Mouse (Mus musculus) embryonic facial prominence, embryonic 15.5 days (tissue): Measurements from ENCODE around the gene Prg2. TPM values are rescaled to one million over a fixed set of nuclear protein-coding genes. Genes with fewer than 3 reads are reported as not detected.

ENCODE experiments used
- ATAC-seq: fragments of 200-750 bp; cut with Nextera tagmentation; 2 replicates; pipeline ENCODE4 v1.8.0; 2017; ENCODE audit warnings: low read depth, moderate TSS enrichment; ENCODE audit not compliant: insufficient number of reproducible peaks, low FRiP score, low TSS enrichment
- H3K27ac ChIP-seq: fragments of 300-500 bp; sonication (generic); replicated peaks from 2 replicates; pipeline ENCODE4 v1.5.1; 2015; ENCODE audit warnings: mild to moderate bottlenecking, inconsistent platforms
- H3K27me3 ChIP-seq: fragments of 300-500 bp; sonication (generic); 2 replicates; pipeline ENCODE4 v1.6.1; 2015; ENCODE audit warnings: inconsistent platforms
- H3K36me3 ChIP-seq: fragments of 300-500 bp; sonication (generic); 2 replicates; pipeline ENCODE4 v1.6.1; 2015; ENCODE audit warnings: mild to moderate bottlenecking, inconsistent platforms
- H3K4me1 ChIP-seq: fragments of 300-500 bp; sonication (generic); 2 replicates; pipeline ENCODE4 v1.6.1; 2015; ENCODE audit warnings: inconsistent platforms
- H3K4me2 ChIP-seq: fragments of 300-500 bp; sonication (generic); replicated peaks from 2 replicates; pipeline ENCODE4 v1.6.1; 2015; ENCODE audit warnings: mild to moderate bottlenecking, inconsistent platforms
- H3K4me3 ChIP-seq: fragments of 300-500 bp; sonication (generic); replicated peaks from 2 replicates; pipeline ENCODE4 v1.5.1; 2015; ENCODE audit warnings: mild to moderate bottlenecking, inconsistent platforms
- H3K9ac ChIP-seq: fragments of 300-500 bp; sonication (generic); 2 replicates; pipeline ENCODE4 v1.6.1; 2015; ENCODE audit warnings: inconsistent platforms
- H3K9me3 ChIP-seq: fragments of 300-500 bp; sonication (generic); replicated peaks from 2 replicates; pipeline ENCODE4 v1.6.1; 2016; ENCODE audit warnings: inconsistent platforms
- whole genome bisulfite sequencing: fragments of 180-500 bp; shearing (Covaris S2); methylation state at CpG from one replicate; pipeline ENCODE4 v1.1.7; 2015; 5-methylcytosine and 5-hydroxymethylcytosine counted together
- polyA plus RNA-seq: library from polyadenylated mRNA; unstranded; fragments of >200 nt; fragmentation: Nextera tagmentation; extraction: Ambion mirVana; gene quantifications from 2 replicates; pipeline ENCODE4 v1.2.1, GENCODE M21; 2015

Prg2 gene
- polyA plus RNA-seq, 1 experiment from 2014 or later, result not detected

GRCm38 (mm10) chr2:84941795-84942194, 38.5 kb upstream of the Prg2 start:
- no peak for ATAC-seq
- Histone ChIP-seq H3K27me3 (no peaks in the 10 kb centered on the region), H3K27ac (no peak overlapping the region), H3K4me1 (peaks cover 17% of the 10 kb centered on the region), H3K36me3 (0 out of 2 replicates have a peak, but pooled peaks cover 1% of the 10 kb centered on the region), H3K4me2 (no peak overlapping the region), H3K9me3 (no peaks in the 10 kb centered on the region), H3K4me3 (no peak overlapping the region), H3K9ac (no peak overlapping the region)
- WGBS, result 89% methylated on average over 4 of the region's 4 CpGs

GRCm38 (mm10) chr2:84947154-84947771, 33.0 kb upstream of the Prg2 start:
- Histone ChIP-seq H3K4me3 (no peak overlapping the region), H3K9me3 (no peaks in the 10 kb centered on the region), H3K4me1 (no peaks in the 10 kb centered on the region), H3K27ac (no peak overlapping the region), H3K4me2 (no peak overlapping the region), H3K9ac (no peak overlapping the region), H3K27me3 (no peaks in the 10 kb centered on the region), H3K36me3 (peaks cover 39% of the 10 kb centered on the region)
- WGBS, result 82% methylated on average over 3 of the region's 3 CpGs
- no peak for ATAC-seq

DNA sequence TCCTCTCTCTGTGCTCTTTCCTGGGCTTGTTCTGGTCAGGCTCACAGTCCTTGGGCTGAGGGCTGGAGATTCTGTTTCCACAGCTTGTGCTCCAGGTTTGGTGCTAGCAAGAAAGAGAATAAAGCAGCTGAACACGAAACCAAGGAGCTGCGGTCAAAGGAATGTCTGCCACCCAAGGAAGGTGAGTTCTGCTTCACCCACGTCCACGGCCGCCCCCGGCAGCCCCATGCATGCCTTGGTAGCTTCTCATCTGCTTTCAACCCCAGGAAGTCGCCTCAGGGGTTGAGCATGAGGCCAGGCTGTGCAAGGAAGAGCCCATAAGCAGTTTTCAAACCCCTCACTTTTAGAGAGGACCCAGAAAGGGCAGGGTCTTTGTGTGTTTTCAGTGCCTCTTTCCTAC, 32.0 kb upstream of the Prg2 start:
- Histone ChIP-seq H3K4me1 (no peaks in the 10 kb centered on the region), H3K27ac (no peak overlapping the region), H3K4me3 (no peak overlapping the region), H3K9ac (no peak overlapping the region), H3K4me2 (no peak overlapping the region), H3K27me3 (no peaks in the 10 kb centered on the region), H3K36me3 (peaks cover 39% of the 10 kb centered on the region), H3K9me3 (no peaks in the 10 kb centered on the region)
- 83% methylated on average over 7 of the region's 7 CpGs for WGBS
- ATAC-seq, result no peak

- H3K9me3 ChIP-seq, result no peaks in the 10 kb centered on the region
- no peak for ATAC-seq
- H3K27me3 ChIP-seq, result no peaks in the 10 kb centered on the region
- H3K9ac ChIP-seq, result no peak overlapping the region
- H3K27ac ChIP-seq, result no peak overlapping the region
- no peak overlapping the region for H3K4me2 ChIP-seq
- 92% methylated on average over 2 of the region's 2 CpGs for WGBS
- H3K36me3 ChIP-seq, result peaks cover 39% of the 10 kb centered on the region
- no peaks in the 10 kb centered on the region for H3K4me1 ChIP-seq
- no peak overlapping the region for H3K4me3 ChIP-seq
These were observed 31.5 kb upstream of the Prg2 start for GRCm38 (mm10) chr2:84948721-84949120.

GRCm38 (mm10) chr2:84951027-84951426, 29.2 kb upstream of the Prg2 start:
- H3K27me3 ChIP-seq, result no peaks in the 10 kb centered on the region

DNA sequence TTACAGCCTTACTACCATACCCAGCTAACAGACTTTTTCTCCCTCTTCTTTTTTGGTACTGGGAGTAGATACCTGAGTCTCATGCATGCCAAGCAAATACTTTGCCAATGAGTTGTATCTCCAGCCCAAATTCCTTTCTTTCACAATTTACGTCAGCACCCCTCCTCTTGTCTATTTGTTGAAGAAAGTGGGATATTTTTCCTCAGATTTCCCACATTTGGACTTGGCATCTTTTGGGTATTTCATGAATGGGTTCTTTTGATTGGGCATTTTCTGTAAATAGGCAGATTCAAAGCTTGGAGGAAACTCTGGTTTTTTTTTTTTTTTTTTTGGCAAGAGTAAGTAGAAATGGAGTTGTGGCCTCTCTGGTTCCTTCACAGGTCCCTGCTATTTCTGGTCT, 28.0 kb upstream of the Prg2 start:
- Histone ChIP-seq H3K9ac (no peak overlapping the region), H3K27me3 (no peaks in the 10 kb centered on the region), H3K27ac (no peak overlapping the region), H3K36me3 (peaks cover 41% of the 10 kb centered on the region), H3K4me1 (no peaks in the 10 kb centered on the region), H3K9me3 (no peaks in the 10 kb centered on the region), H3K4me3 (no peak overlapping the region), H3K4me2 (no peak overlapping the region)
- 78% methylated on average over 1 of the region's 1 CpGs for WGBS
- ATAC-seq, result no peak

More at GRCm38 (mm10) chr2:84951027-84951426, 29.2 kb upstream of the Prg2 start:
- Histone ChIP-seq H3K4me3 (no peak overlapping the region), H3K36me3 (peaks cover 46% of the 10 kb centered on the region), H3K4me1 (no peaks in the 10 kb centered on the region), H3K4me2 (no peak overlapping the region), H3K27ac (no peak overlapping the region), H3K9me3 (no peaks in the 10 kb centered on the region), H3K9ac (no peak overlapping the region)
- no peak for ATAC-seq
- 86% methylated on average over 8 of the region's 8 CpGs for WGBS

DNA sequence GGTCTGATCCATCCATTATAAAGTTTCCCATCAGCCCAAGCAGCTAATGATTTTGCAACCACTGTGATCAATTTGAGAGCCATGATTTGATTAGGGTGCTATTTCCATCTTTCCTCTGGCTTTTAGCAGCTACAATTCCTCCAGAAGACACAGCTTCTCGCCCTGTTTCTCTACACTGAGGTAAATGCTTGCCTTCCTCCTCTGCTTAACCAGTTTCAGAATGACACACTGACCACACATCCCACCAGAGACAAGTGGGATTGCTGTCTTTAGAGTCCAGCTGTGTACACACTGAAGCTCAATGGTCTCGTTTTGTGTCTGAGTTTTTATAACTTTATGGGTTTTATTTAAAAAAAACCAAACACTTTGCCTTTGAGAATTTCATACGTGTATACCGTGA, 27.6 kb upstream of the Prg2 start:
- peaks cover 40% of the 10 kb centered on the region for H3K36me3 ChIP-seq
- ATAC-seq, result no peak

DNA sequence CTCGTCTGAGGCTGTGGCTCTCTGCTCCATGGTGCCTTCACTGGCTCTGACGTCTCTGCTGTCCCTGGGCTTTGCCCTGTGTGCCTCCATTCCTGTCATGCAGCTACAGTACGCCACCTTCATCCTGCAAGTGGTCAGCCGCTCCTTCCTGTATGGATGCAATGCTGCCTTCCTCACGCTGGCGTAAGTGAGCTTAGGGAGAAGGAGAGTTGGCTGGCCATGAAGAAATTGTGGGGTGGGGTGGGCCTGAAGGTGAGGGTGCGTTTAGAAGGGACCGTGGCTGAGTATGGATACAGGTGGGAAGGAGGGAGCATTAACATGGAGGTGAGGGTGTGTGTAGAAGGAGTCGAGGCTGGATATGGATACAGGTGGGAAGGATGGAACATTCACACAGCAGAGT, 24.8 kb upstream of the Prg2 start:
- Histone ChIP-seq H3K4me1 (no peaks in the 10 kb centered on the region), H3K4me3 (no peak overlapping the region), H3K27ac (no peak overlapping the region), H3K36me3 (peaks cover 32% of the 10 kb centered on the region), H3K4me2 (no peak overlapping the region), H3K9ac (no peak overlapping the region), H3K27me3 (no peaks in the 10 kb centered on the region), H3K9me3 (no peaks in the 10 kb centered on the region)
- WGBS, result 88% methylated on average over 9 of the region's 9 CpGs
- no peak for ATAC-seq

More for the DNA sequence above, 27.6 kb upstream of the Prg2 start:
- Histone ChIP-seq H3K27me3 (no peaks in the 10 kb centered on the region), H3K4me3 (no peak overlapping the region), H3K4me2 (no peak overlapping the region), H3K4me1 (no peaks in the 10 kb centered on the region), H3K9me3 (no peaks in the 10 kb centered on the region), H3K9ac (no peak overlapping the region), H3K27ac (no peak overlapping the region)
- 73% methylated on average over 4 of the region's 4 CpGs for WGBS

- Histone ChIP-seq H3K27ac (no peak overlapping the region), H3K4me1 (no peaks in the 10 kb centered on the region), H3K27me3 (no peaks in the 10 kb centered on the region), H3K9ac (no peak overlapping the region), H3K36me3 (peaks cover 24% of the 10 kb centered on the region), H3K4me3 (no peak overlapping the region), H3K9me3 (no peaks in the 10 kb centered on the region), H3K4me2 (no peak overlapping the region)
- 62% methylated on average over 5 of the region's 5 CpGs for WGBS
- no peak for ATAC-seq
These were observed 24.0 kb upstream of the Prg2 start for GRCm38 (mm10) chr2:84956274-84956673.

DNA sequence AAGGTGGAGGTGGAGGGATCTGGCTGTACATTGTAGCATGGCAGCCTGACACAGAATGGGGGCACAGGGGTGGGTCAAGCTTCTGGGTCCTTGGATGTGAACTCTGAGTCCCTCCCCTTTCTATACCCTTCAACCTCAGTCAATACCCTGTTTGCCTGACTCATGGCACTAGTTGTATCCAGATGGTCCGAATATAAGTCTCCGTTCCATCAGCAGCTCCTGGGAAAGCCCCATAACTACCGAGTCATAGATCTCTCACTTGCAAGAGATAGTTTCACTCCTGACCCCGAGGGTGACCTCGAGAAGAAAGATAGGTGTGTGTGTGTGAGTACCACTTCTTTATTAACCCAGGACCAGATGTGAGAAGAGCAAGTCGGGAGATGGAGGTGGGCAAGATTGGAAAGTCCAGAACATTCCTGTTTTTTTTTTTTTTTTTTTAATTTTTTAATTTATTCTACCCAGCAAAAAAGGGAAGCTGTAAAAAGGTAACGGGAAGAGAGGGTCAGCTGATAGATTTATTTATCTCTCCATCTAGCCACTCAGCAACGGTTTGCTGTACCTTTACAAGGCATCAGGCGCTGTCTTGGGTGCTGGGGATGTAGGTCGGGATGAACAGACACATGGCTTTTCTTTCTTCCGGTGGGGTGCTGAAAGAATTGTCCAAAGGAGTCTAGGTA, 21.5 kb upstream of the Prg2 start:
- Histone ChIP-seq H3K4me1 (no peaks in the 10 kb centered on the region), H3K9me3 (no peaks in the 10 kb centered on the region), H3K4me2 (no peak overlapping the region), H3K9ac (no peak overlapping the region), H3K4me3 (no peak overlapping the region), H3K27me3 (no peaks in the 10 kb centered on the region), H3K36me3 (peaks cover 20% of the 10 kb centered on the region), H3K27ac (no peak overlapping the region)
- WGBS, result 89% methylated on average over 11 of the region's 11 CpGs
- ATAC-seq, result no peak

GRCm38 (mm10) chr2:84961300-84961699, 19.0 kb upstream of the Prg2 start:
- Histone ChIP-seq H3K4me2 (no peak overlapping the region), H3K36me3 (peaks cover 14% of the 10 kb centered on the region; the same call in 1 of the 2 replicates), H3K27ac (no peak overlapping the region), H3K4me3 (no peak overlapping the region), H3K4me1 (no peaks in the 10 kb centered on the region), H3K9me3 (no peaks in the 10 kb centered on the region), H3K27me3 (no peaks in the 10 kb centered on the region), H3K9ac (no peak overlapping the region)
- 72% methylated on average over 2 of the region's 2 CpGs for WGBS
- ATAC-seq, result no peak

DNA sequence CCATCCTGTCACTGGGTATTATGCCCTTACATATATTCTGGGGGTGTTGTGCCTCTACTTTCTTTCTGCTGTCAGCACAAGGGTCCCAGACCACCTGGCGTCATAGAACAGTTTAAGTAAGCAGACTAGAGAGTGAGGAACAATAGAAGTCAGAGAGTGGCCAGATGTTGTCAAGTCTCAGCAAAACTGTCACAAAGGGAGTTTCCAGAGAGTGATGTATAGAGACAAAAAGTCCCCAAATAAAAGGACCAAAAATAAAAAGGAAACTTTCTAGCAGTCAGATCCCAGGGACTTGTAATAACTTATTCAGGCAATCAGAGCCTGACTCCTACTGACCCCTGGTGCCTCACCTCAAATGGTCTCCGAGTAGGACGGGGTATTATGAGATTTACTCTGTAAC, 18.4 kb upstream of the Prg2 start:
- 84% methylated on average over 3 of the region's 3 CpGs for WGBS
- H3K9ac ChIP-seq, result no peak overlapping the region
- no peak overlapping the region for H3K4me2 ChIP-seq
- H3K27me3 ChIP-seq, result no peaks in the 10 kb centered on the region
- ATAC-seq, result no peak
- no peak overlapping the region for H3K27ac ChIP-seq
- no peak overlapping the region for H3K4me3 ChIP-seq
- no peaks in the 10 kb centered on the region for H3K4me1 ChIP-seq
- peaks cover 14% of the 10 kb centered on the region; the same call in 1 of the 2 replicates for H3K36me3 ChIP-seq
- H3K9me3 ChIP-seq, result no peaks in the 10 kb centered on the region
